Mouse (Mus musculus) heart, embryonic 14.5 days (tissue): Measurements from ENCODE around the gene Pgghg. TPM values are rescaled to one million over a fixed set of nuclear protein-coding genes. Genes with fewer than 3 reads are reported as not detected.

Experiments used
- ATAC-seq: fragments of 200-750 bp; cut with Nextera tagmentation; 2 replicates; pipeline ENCODE4 v1.8.0; 2017; ENCODE audit warnings: low read depth, moderate TSS enrichment; ENCODE audit not compliant: insufficient number of reproducible peaks, insufficient read depth, low FRiP score
- H3K27ac ChIP-seq, 2 experiments: fragments of 200-500 bp in 1 of 2; fragments of 300-500 bp in 1 of 2; sonication (generic) in 1 of 2; replicated peaks in 1 of 2; 2 replicates each; pipeline ENCODE4 v1.5.1; 2012 to 2014; ENCODE audit warnings: low read depth in 2 of 2, low read length in 2 of 2, control low read depth in 1 of 2, mild to moderate bottlenecking in 1 of 2, mixed read lengths in 1 of 2; ENCODE audit not compliant: control insufficient read depth in 1 of 2, insufficient read depth in 1 of 2
- H3K27me3 ChIP-seq: fragments of 300-500 bp; sonication (generic); 2 replicates; pipeline ENCODE4 v1.6.1; 2014; ENCODE audit warnings: mild to moderate bottlenecking, low read length, control low read depth; ENCODE audit not compliant: control insufficient read depth, insufficient read depth
- H3K36me3 ChIP-seq: fragments of 300-500 bp; sonication (generic); 2 replicates; pipeline ENCODE4 v1.6.1; 2014; ENCODE audit warnings: mild to moderate bottlenecking, control low read depth, low read length, mixed read lengths; ENCODE audit not compliant: control insufficient read depth, insufficient read depth
- H3K4me1 ChIP-seq, 2 experiments: fragments of 200-500 bp in 1 of 2; fragments of 300-500 bp in 1 of 2; sonication (generic) in 1 of 2; 2 replicates each; pipeline ENCODE4 v1.6.1; 2012 to 2014; ENCODE audit warnings: low read length in 2 of 2, control low read depth in 1 of 2, mixed read lengths in 1 of 2; ENCODE audit not compliant: control insufficient read depth in 2 of 2, insufficient read depth in 2 of 2
- H3K4me2 ChIP-seq: fragments of 300-500 bp; sonication (generic); 2 replicates; pipeline ENCODE4 v1.6.1; 2014; ENCODE audit warnings: mild to moderate bottlenecking, low read length
- H3K4me3 ChIP-seq, 2 experiments: fragments of 200-500 bp in 1 of 2; fragments of 300-500 bp in 1 of 2; sonication (generic) in 1 of 2; 2 replicates each; pipeline ENCODE4 v1.5.1; 2012 to 2014; ENCODE audit warnings: low read length in 2 of 2, mild to moderate bottlenecking in 2 of 2, control low read depth in 1 of 2, low read depth in 1 of 2, moderate library complexity in 1 of 2; ENCODE audit not compliant: control insufficient read depth in 1 of 2, insufficient read depth in 1 of 2
- H3K9ac ChIP-seq: fragments of 300-500 bp; sonication (generic); 2 replicates; pipeline ENCODE4 v1.6.1; 2014; ENCODE audit warnings: mild to moderate bottlenecking, low read length
- H3K9me3 ChIP-seq: fragments of 300-500 bp; sonication (generic); 2 replicates; pipeline ENCODE4 v1.6.1; 2016; ENCODE audit warnings: low read length, control low read depth; ENCODE audit not compliant: control insufficient read depth
- WGBS: fragments of 180-500 bp; shearing (Covaris S2); extraction: QIAGEN DNeasy Blood & Tissue Kit; methylation state at CpG from one replicate; pipeline ENCODE4 v1.1.7; 2014; 5-methylcytosine and 5-hydroxymethylcytosine counted together
- polyA plus RNA-seq: library from polyadenylated mRNA; unstranded; fragments of >200 nt; fragmentation: Nextera tagmentation; extraction: Ambion mirVana; gene quantifications from 2 replicates; pipeline ENCODE4 v1.2.1, GENCODE M21; 2014

Gene Pgghg
- polyA plus RNA-seq, 1 experiment from 2014 or later = 13.0 TPM

DNA sequence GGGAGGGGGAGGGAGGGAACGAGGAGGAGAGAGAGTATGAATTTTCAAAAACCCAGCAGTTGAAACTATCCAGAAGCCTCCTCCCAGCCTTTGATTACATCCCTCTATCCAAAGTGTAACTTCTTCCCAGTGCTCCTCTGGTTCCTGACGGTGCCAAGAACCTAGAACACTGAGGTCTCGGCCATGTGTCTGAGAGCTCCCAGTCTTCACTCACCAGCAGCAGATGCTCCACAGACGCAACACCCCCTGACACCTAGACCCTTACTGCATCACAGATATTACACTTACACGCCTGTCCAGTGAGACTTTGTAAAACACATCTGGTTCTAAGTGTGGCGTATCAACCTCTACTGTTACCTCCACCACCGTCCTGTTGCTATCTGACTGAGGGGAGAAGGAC lies 11.2 kb downstream of the Pgghg start:
- Histone ChIP-seq H3K4me3 (no peak overlapping the region), H3K9me3 (no peaks in the 10 kb centered on the region), H3K27ac (no peak overlapping the region), H3K36me3 (peaks cover 32% of the 10 kb centered on the region), H3K4me2 (no peak overlapping the region), H3K27me3 (no peaks in the 10 kb centered on the region), H3K9ac (no peak overlapping the region), H3K4me1 (peaks cover 27 to 32% of the 10 kb centered on the region in 2 experiments)
- 74% methylated on average over 7 of the region's 7 CpGs for WGBS
- ATAC-seq = no peak

GRCm38 (mm10) chr7:140953133-140953532 lies 11.9 kb downstream of the Pgghg start:
- Histone ChIP-seq H3K9me3 (no peaks in the 10 kb centered on the region), H3K9ac (peak overlapping the region; percentile 30), H3K4me2 (peak overlapping the region; percentile 82), H3K4me1 (peaks cover 22 to 31% of the 10 kb centered on the region in 2 experiments), H3K27me3 (no peaks in the 10 kb centered on the region), H3K4me3 (no peak overlapping the region), H3K36me3 (peaks cover 26% of the 10 kb centered on the region), H3K27ac (no peak overlapping the region)
- WGBS = 71% methylated on average over 11 of the region's 11 CpGs
- ATAC-seq = no peak

- no peak for ATAC-seq
- peaks cover 19 to 24% of the 10 kb centered on the region in 2 experiments for H3K4me1 ChIP-seq
- no peak overlapping the region; a peak in 1 of 4 replicates for H3K27ac ChIP-seq
Observed at GRCm38 (mm10) chr7:140953800-140954732, 12.9 kb downstream of the Pgghg start.

DNA sequence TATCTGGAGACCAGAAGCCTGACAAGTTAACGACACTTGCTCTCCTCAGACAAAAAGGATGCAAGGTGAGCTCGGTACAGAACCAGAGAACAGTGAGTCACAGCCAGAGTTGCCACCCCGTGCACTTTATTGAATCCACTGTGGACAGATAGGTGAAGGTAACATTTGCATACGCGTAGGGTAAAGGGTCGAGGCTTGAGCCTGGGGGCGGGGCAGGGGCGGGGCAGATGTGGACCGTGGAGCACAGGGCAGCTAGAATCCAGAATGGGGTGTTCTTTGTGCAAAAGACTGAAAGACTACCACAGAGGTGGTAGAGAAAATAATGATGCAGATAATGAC lies 13.5 kb downstream of the Pgghg start:
- Histone ChIP-seq H3K27me3 (no peaks in the 10 kb centered on the region), H3K4me1 (peaks cover 19 to 24% of the 10 kb centered on the region in 2 experiments), H3K27ac (peak overlapping the region in 1 of 2 experiments; percentile 89; a peak in 2 of 4 replicates), H3K9me3 (no peaks in the 10 kb centered on the region), H3K36me3 (peaks cover 10% of the 10 kb centered on the region; the same call in 1 of the 2 replicates), H3K4me2 (peak overlapping the region; percentile 82), H3K9ac (peak overlapping the region; percentile 80), H3K4me3 (peak overlapping the region; percentile 57 to 63)
- WGBS = 5% methylated on average over 9 of the region's 9 CpGs
- ATAC-seq = no peak

More at GRCm38 (mm10) chr7:140953800-140954732, 12.9 kb downstream of the Pgghg start:
- Histone ChIP-seq H3K4me3 (peak overlapping the region; percentile 57 to 63), H3K36me3 (peaks cover 16% of the 10 kb centered on the region), H3K9ac (peak overlapping the region; percentile 80), H3K9me3 (no peaks in the 10 kb centered on the region), H3K4me2 (peak overlapping the region; percentile 82), H3K27me3 (no peaks in the 10 kb centered on the region)
- 58% methylated on average over 15 of the region's 15 CpGs for WGBS

GRCm38 (mm10) chr7:140955342-140955741 lies 14.2 kb downstream of the Pgghg start:
- H3K9me3 ChIP-seq = no peaks in the 10 kb centered on the region
- peak overlapping the region; percentile 80 for H3K9ac ChIP-seq
- peak overlapping the region; percentile 57 to 63 for H3K4me3 ChIP-seq
- WGBS = 4% methylated on average over 17 of the region's 17 CpGs
- 0 out of 2 replicates have a peak, but pooled peaks cover 7% of the 10 kb centered on the region for H3K36me3 ChIP-seq
- no peaks in the 10 kb centered on the region for H3K27me3 ChIP-seq
- H3K27ac ChIP-seq = peak overlapping the region; percentile 85 to 89
- ATAC-seq = peak; percentile 23
- H3K4me2 ChIP-seq = peak overlapping the region; percentile 82
- peaks cover 19 to 23% of the 10 kb centered on the region in 2 experiments for H3K4me1 ChIP-seq

- Histone ChIP-seq H3K4me1 (peaks cover 14 to 19% of the 10 kb centered on the region in 2 experiments), H3K4me2 (peak within 1 kb of the TSS; percentile 82), H3K27ac (peak within 1 kb of the TSS; percentile 85 to 89), H3K9ac (peak within 1 kb of the TSS; percentile 80), H3K4me3 (peak within 1 kb of the TSS; percentile 57 to 63), H3K9me3 (no peaks in the 10 kb centered on the region), H3K36me3 (0 out of 2 replicates have a peak, but pooled peaks cover 7% of the 10 kb centered on the region), H3K27me3 (no peaks in the 10 kb centered on the region)
- peak; percentile 83 for ATAC-seq
- 5% methylated on average over 11 of the region's 11 CpGs for WGBS
Observed at GRCm38 (mm10) chr7:140955758-140956555, 14.8 kb downstream of the Pgghg start, which contains the start of the genes Gm45717 and Ifitm2. Gene Gm45717, minus strand, starts transcription at chr7:140955937. Gene Ifitm2, minus strand, starts transcription at chr7:140955987.

- WGBS = 42% methylated on average over 6 of the region's 6 CpGs
- Histone ChIP-seq H3K27ac (peak overlapping the region; percentile 85 to 89), H3K9ac (no peak overlapping the region), H3K4me3 (no peak overlapping the region), H3K4me2 (peak overlapping the region; percentile 82), H3K4me1 (peaks cover 11 to 16% of the 10 kb centered on the region in 2 experiments), H3K9me3 (no peaks in the 10 kb centered on the region), H3K36me3 (0 out of 2 replicates have a peak, but pooled peaks cover 7% of the 10 kb centered on the region), H3K27me3 (no peaks in the 10 kb centered on the region)
- no peak for ATAC-seq
Observed at GRCm38 (mm10) chr7:140956556-140956869, 15.3 kb downstream of the Pgghg start.
